Mouse (Mus musculus) macrophage (primary cell): ENCODE data around the gene Odf4. TPM values are rescaled to one million over a fixed set of nuclear protein-coding genes. Genes with fewer than 3 reads are reported as not detected.
A peak's percentile ranks its signal among the peaks of the same experiment; 100 is the strongest.

Source experiments
- H3K27ac ChIP-seq: fragments of 350-480 bp; formaldehyde crosslinking; 2 replicates; pipeline ENCODE4 v1.9.0; 2021
- H3K36me3 ChIP-seq: fragments of 350-480 bp; formaldehyde crosslinking; 2 replicates; pipeline ENCODE4 v1.9.0; 2021; ENCODE audit errors: inconsistent target
- H3K4me3 ChIP-seq: fragments of 350-480 bp; formaldehyde crosslinking; 2 replicates; pipeline ENCODE4 v1.9.0; 2021; ENCODE audit errors: inconsistent target
- H3K79me2 ChIP-seq: fragments of 350-480 bp; formaldehyde crosslinking; 2 replicates; pipeline ENCODE4 v1.9.0; 2021; ENCODE audit errors: inconsistent target
- WGBS: methylation state at CpG from one replicate; pipeline ENCODE4 v1.1.7; 2026; ENCODE audit warnings: inconsistent platforms; ENCODE audit not compliant: missing documents; 5-methylcytosine and 5-hydroxymethylcytosine counted together
- polyA plus RNA-seq: library from polyadenylated mRNA; stranded (reverse); fragments of 250-400 nt; gene quantifications from 3 replicates; pipeline ENCODE4 v1.2.4, GENCODE M21; 2018; ENCODE audit warnings: inconsistent platforms

The Odf4 gene
- polyA plus RNA-seq, 1 experiment from 2014 or later: not detected

- Histone ChIP-seq H3K27ac (peak within 1 kb of the TSS; percentile 69), H3K4me3 (peak within 1 kb of the TSS; percentile 99), H3K36me3 (peaks cover 26% of the 10 kb centered on the region), H3K79me2 (peaks cover 20% of the 10 kb centered on the region)
- under 1% methylated on average over 52 of the region's 52 CpGs for WGBS
Observed at GRCm38 (mm10) chr11:68901351-68902046, 25.4 kb downstream of the Odf4 start, which contains the start of gene Rpl26. Gene Rpl26 (plus strand): TSS chr11:68901583.

GRCm38 (mm10) chr11:68900519-68901350 is 26.1 kb downstream of the Odf4 start:
- 38% methylated on average over 31 of the region's 31 CpGs for WGBS
- Histone ChIP-seq H3K27ac (no peak overlapping the region), H3K79me2 (peaks cover 20% of the 10 kb centered on the region), H3K4me3 (no peak overlapping the region), H3K36me3 (peaks cover 26% of the 10 kb centered on the region)

GRCm38 (mm10) chr11:68899815-68900214 is 27.1 kb downstream of the Odf4 start:
- no peak overlapping the region for H3K27ac ChIP-seq
- no peak overlapping the region for H3K4me3 ChIP-seq
- H3K36me3 ChIP-seq: peaks cover 20% of the 10 kb centered on the region
- WGBS: 80% methylated on average over 7 of the region's 8 CpGs
- H3K79me2 ChIP-seq: peaks cover 20% of the 10 kb centered on the region

- WGBS: 91% methylated on average over 6 of the region's 6 CpGs
- peaks cover 20% of the 10 kb centered on the region for H3K79me2 ChIP-seq
- H3K4me3 ChIP-seq: no peak overlapping the region
- H3K36me3 ChIP-seq: peaks cover 12% of the 10 kb centered on the region
- no peak overlapping the region for H3K27ac ChIP-seq
Observed at GRCm38 (mm10) chr11:68898790-68899189, 28.1 kb downstream of the Odf4 start.

GRCm38 (mm10) chr11:68897838-68898237 is 29.0 kb downstream of the Odf4 start:
- H3K27ac ChIP-seq: no peak overlapping the region

GRCm38 (mm10) chr11:68897120-68897519 is 29.8 kb downstream of the Odf4 start:
- peaks cover 7% of the 10 kb centered on the region for H3K79me2 ChIP-seq
- H3K36me3 ChIP-seq: no peaks in the 10 kb centered on the region
- WGBS: 100% methylated on average over 1 of the region's 4 CpGs
- no peak overlapping the region for H3K4me3 ChIP-seq
- H3K27ac ChIP-seq: no peak overlapping the region

More at GRCm38 (mm10) chr11:68897838-68898237, 29.0 kb downstream of the Odf4 start:
- Histone ChIP-seq H3K4me3 (no peak overlapping the region), H3K36me3 (peaks cover 3% of the 10 kb centered on the region; the same call in 1 of the 2 replicates), H3K79me2 (peaks cover 14% of the 10 kb centered on the region)
- WGBS: 46% methylated on average over 6 of the region's 6 CpGs

GRCm38 (mm10) chr11:68896247-68896646 is 30.6 kb downstream of the Odf4 start:
- WGBS: 91% methylated on average over 5 of the region's 5 CpGs
- Histone ChIP-seq H3K36me3 (no peaks in the 10 kb centered on the region), H3K27ac (no peak overlapping the region), H3K4me3 (no peak overlapping the region), H3K79me2 (no peaks in the 10 kb centered on the region)

- WGBS: 80% methylated on average over 12 of the region's 12 CpGs
Observed at GRCm38 (mm10) chr11:68893911-68894464, 32.9 kb downstream of the Odf4 start.

GRCm38 (mm10) chr11:68892233-68892832 is 34.5 kb downstream of the Odf4 start:
- Histone ChIP-seq H3K27ac (no peak overlapping the region), H3K79me2 (no peaks in the 10 kb centered on the region), H3K4me3 (no peak overlapping the region), H3K36me3 (no peaks in the 10 kb centered on the region)
- 69% methylated on average over 15 of the region's 15 CpGs for WGBS

More at GRCm38 (mm10) chr11:68893911-68894464, 32.9 kb downstream of the Odf4 start:
- Histone ChIP-seq H3K79me2 (no peaks in the 10 kb centered on the region), H3K36me3 (no peaks in the 10 kb centered on the region), H3K27ac (no peak overlapping the region), H3K4me3 (no peak overlapping the region)

GRCm38 (mm10) chr11:68891823-68892222 is 35.1 kb downstream of the Odf4 start:
- 91% methylated on average over 5 of the region's 5 CpGs for WGBS
- Histone ChIP-seq H3K4me3 (no peak overlapping the region), H3K36me3 (no peaks in the 10 kb centered on the region), H3K27ac (no peak overlapping the region), H3K79me2 (no peaks in the 10 kb centered on the region)

GRCm38 (mm10) chr11:68890625-68891024 is 36.3 kb downstream of the Odf4 start:
- H3K36me3 ChIP-seq: no peaks in the 10 kb centered on the region
- no peak overlapping the region for H3K4me3 ChIP-seq
- WGBS: 5% methylated on average over 2 of the region's 2 CpGs
- no peaks in the 10 kb centered on the region for H3K79me2 ChIP-seq
- no peak overlapping the region for H3K27ac ChIP-seq

GRCm38 (mm10) chr11:68888653-68889052 is 38.2 kb downstream of the Odf4 start:
- no peaks in the 10 kb centered on the region for H3K36me3 ChIP-seq
- no peaks in the 10 kb centered on the region for H3K79me2 ChIP-seq
- H3K4me3 ChIP-seq: no peak overlapping the region
- WGBS: 86% methylated on average over 2 of the region's 2 CpGs
- H3K27ac ChIP-seq: no peak overlapping the region

GRCm38 (mm10) chr11:68888253-68888652 is 38.6 kb downstream of the Odf4 start, which contains the start of gene Rnf222:
Gene Rnf222 (plus strand): TSS chr11:68888553.
- Histone ChIP-seq H3K27ac (no peak within 1 kb of the TSS), H3K79me2 (no peaks in the 10 kb centered on the region), H3K4me3 (no peak within 1 kb of the TSS), H3K36me3 (no peaks in the 10 kb centered on the region)
- WGBS: 68% methylated on average over 6 of the region's 6 CpGs

- H3K4me3 ChIP-seq: no peak overlapping the region
- no peak overlapping the region for H3K27ac ChIP-seq
- H3K36me3 ChIP-seq: no peaks in the 10 kb centered on the region
- H3K79me2 ChIP-seq: no peaks in the 10 kb centered on the region
- WGBS: 84% methylated on average over 5 of the region's 5 CpGs
Observed at GRCm38 (mm10) chr11:68886091-68886490, 40.8 kb downstream of the Odf4 start.
